In the genomic region with DNA sequence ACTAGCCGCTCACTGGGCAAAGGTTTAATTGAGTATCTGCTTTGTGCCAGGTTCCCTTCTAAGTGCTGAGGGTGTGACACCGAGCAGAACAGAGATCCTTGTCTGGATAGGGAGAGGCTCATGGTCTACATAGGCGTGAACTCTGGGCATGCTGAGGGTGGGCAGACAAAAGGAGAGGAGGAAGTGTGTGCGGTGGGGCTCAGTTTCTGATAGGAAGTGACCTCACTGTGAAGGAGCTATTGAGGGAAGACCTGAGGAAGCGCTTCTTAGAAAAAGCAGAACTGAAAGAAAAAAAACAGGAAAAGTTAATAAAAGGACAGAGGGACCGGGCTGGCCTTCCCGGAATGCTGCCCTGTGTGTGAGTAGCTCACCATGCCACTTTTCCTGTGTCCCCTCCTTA, we compare ENCODE assay signal across 10 mouse cellular contexts.
DNase-seq lines count a peak whose midpoint lies in the region; ATAC-seq and TF ChIP-seq lines count a peak whose summit lies in the region.
"Had no signal": no experiment of that assay in that cellular context is flagged by ENCODE, and none has a peak within 500 bp of the region (broad histone marks: within the 10 kb centered on the region; RNA-seq: fewer than 3 reads in every experiment).

No protein-coding gene starts in this region.

- H3K4me3 ChIP-seq in kidney, adult 2 months (ENCODE audit: insufficient read depth, low read depth, low read length), result no peak overlapping the region
- no peak overlapping the region for H3K4me3 ChIP-seq in kidney, embryonic 16.5 days (ENCODE audit: low read length)
- H3K4me3 ChIP-seq in liver, embryonic 16.5 days (ENCODE audit: low read depth, low read length), result no peak overlapping the region
- H3K4me3 ChIP-seq in forebrain, embryonic 12.5 days (replicated peaks), result no peak overlapping the region
- H3K4me3 ChIP-seq: embryonic facial prominence, embryonic 13.5 days had no signal

- H3K27ac ChIP-seq in kidney, adult 2 months (ENCODE audit: insufficient read depth, low read depth, low read length), result no peak overlapping the region
- no peak overlapping the region for H3K27ac ChIP-seq in kidney, embryonic 16.5 days (ENCODE audit: low read length)
- no peak overlapping the region for H3K27ac ChIP-seq in liver, embryonic 16.5 days (ENCODE audit: low read length)
- H3K27ac ChIP-seq in forebrain, embryonic 12.5 days, result no peak overlapping the region
- H3K27ac ChIP-seq: embryonic facial prominence, embryonic 13.5 days had no signal

- no peaks in the 10 kb centered on the region for H3K9me3 ChIP-seq in kidney, embryonic 16.5 days (ENCODE audit: low read length)
- no peaks in the 10 kb centered on the region for H3K9me3 ChIP-seq in liver, embryonic 16.5 days (replicated peaks; ENCODE audit: control insufficient read depth, low read length)
- no peaks in the 10 kb centered on the region for H3K9me3 ChIP-seq in forebrain, embryonic 12.5 days
- H3K9me3 ChIP-seq: embryonic facial prominence, embryonic 13.5 days had no signal

- H3K4me1 ChIP-seq in kidney, adult 2 months (ENCODE audit: control insufficient read depth, insufficient read depth, low read length), result no peaks in the 10 kb centered on the region
- H3K4me1 ChIP-seq in kidney, embryonic 16.5 days (ENCODE audit: insufficient read depth, low read length), result peaks cover 15% of the 10 kb centered on the region
- H3K4me1 ChIP-seq in liver, embryonic 16.5 days (ENCODE audit: control insufficient read depth, low read depth, low read length), result no peaks in the 10 kb centered on the region
- H3K4me1 ChIP-seq in forebrain, embryonic 12.5 days, result peaks cover 11% of the 10 kb centered on the region

- no peak overlapping the region for H3K9ac ChIP-seq in kidney, embryonic 16.5 days (replicated peaks; ENCODE audit: low read length)
- no peak overlapping the region for H3K9ac ChIP-seq in liver, embryonic 16.5 days (ENCODE audit: low read depth, low read length)
- H3K9ac ChIP-seq in forebrain, embryonic 12.5 days, result no peak overlapping the region
- H3K9ac ChIP-seq: embryonic facial prominence, embryonic 13.5 days had no signal

- peak; percentile 40 for DNase-seq in kidney, adult 2 months
- peak; percentile 4 for DNase-seq in T-cell, adult 2 months (ENCODE audit: low spot score)
- peak; percentile 31 to 48 for DNase-seq in monocyte, adult 2 months (ENCODE audit: low read depth in 1 of 2, low spot score in 2 of 2)
- no peak for DNase-seq in c-Kit-positive CD71-positive TER-119-positive erythroid progenitor cells, embryonic 14.5 days (ENCODE audit: low spot score)
- DNase-seq in urinary bladder, postnatal 36 days (ENCODE audit: low spot score in 2 of 2), result no peak
- DNase-seq: midbrain, embryonic 14.5 days had no signal

- no peak for ATAC-seq in kidney, embryonic 16.5 days (ENCODE audit: low FRiP score, low TSS enrichment)
- 0 out of 2 replicates have a peak, but pooled peaks have one; percentile 41 for ATAC-seq in liver, embryonic 16.5 days (ENCODE audit: low read depth)
- ATAC-seq in forebrain, embryonic 12.5 days (ENCODE audit: low FRiP score), result no peak

- H3K36me3 ChIP-seq in kidney, adult 2 months (ENCODE audit: control insufficient read depth, insufficient read depth, low read length), result no peaks in the 10 kb centered on the region
- no peaks in the 10 kb centered on the region for H3K36me3 ChIP-seq in kidney, embryonic 16.5 days (ENCODE audit: insufficient read depth, low read length)
- no peaks in the 10 kb centered on the region for H3K36me3 ChIP-seq in liver, embryonic 16.5 days (ENCODE audit: control insufficient read depth, insufficient read depth)
- H3K36me3 ChIP-seq in forebrain, embryonic 12.5 days (replicated peaks), result no peaks in the 10 kb centered on the region
- H3K36me3 ChIP-seq: embryonic facial prominence, embryonic 13.5 days had no signal

- no peak for TF ChIP-seq POLR2A in kidney, adult 2 months (IDR thresholded peaks at IDR 0.05; ENCODE audit: low read depth, low read length)

- H3K27me3 ChIP-seq in kidney, adult 2 months (replicated peaks; ENCODE audit: control insufficient read depth, insufficient read depth, low read length), result no peaks in the 10 kb centered on the region
- no peaks in the 10 kb centered on the region for H3K27me3 ChIP-seq in kidney, embryonic 16.5 days (ENCODE audit: insufficient read depth, low read length)
- no peaks in the 10 kb centered on the region for H3K27me3 ChIP-seq in liver, embryonic 16.5 days (ENCODE audit: control insufficient read depth, insufficient read depth, low read depth, low read length)
- peaks cover 21% of the 10 kb centered on the region; the same call in 1 of the 2 replicates for H3K27me3 ChIP-seq in forebrain, embryonic 12.5 days
- H3K27me3 ChIP-seq: embryonic facial prominence, embryonic 13.5 days had no signal

- no peak for TF ChIP-seq CTCF in kidney, adult 2 months (conservative IDR thresholded peaks at IDR 0.05; ENCODE audit: insufficient read depth, insufficient read length, low read depth, low read length)

- 70% methylated on average over 7 of the region's 7 CpGs for WGBS in kidney, adult 2 months
- 65% methylated on average over 7 of the region's 7 CpGs for WGBS in kidney, embryonic 16.5 days
- WGBS in liver, embryonic 16.5 days (ENCODE audit: insufficient replicate concordance), result 22% methylated on average over 7 of the region's 7 CpGs
- 86% methylated on average over 7 of the region's 7 CpGs for WGBS in forebrain, embryonic 12.5 days

- no peak overlapping the region for H3K4me2 ChIP-seq in kidney, embryonic 16.5 days (replicated peaks; ENCODE audit: low read depth, low read length)
- H3K4me2 ChIP-seq in liver, embryonic 16.5 days (ENCODE audit: low read depth, low read length), result no peak overlapping the region
- H3K4me2 ChIP-seq in forebrain, embryonic 12.5 days, result no peak overlapping the region
- H3K4me2 ChIP-seq: embryonic facial prominence, embryonic 13.5 days had no signal

Comparison
In these comparisons a context has a peak if more than half of its experiments do, and no peak if none do; other contexts are left out.
1. DNase-seq: peak in kidney, adult 2 months (single experiment), T-cell, adult 2 months (single experiment) and monocyte, adult 2 months (2 of 2); none in c-Kit-positive CD71-positive TER-119-positive erythroid progenitor cells, embryonic 14.5 days (single experiment) and urinary bladder, postnatal 36 days (0 of 2).